Mouse (Mus musculus) stomach, postnatal 0 days (tissue): Measurements from ENCODE around the gene Zfp46. TPM values are rescaled to one million over a fixed set of nuclear protein-coding genes. Genes with fewer than 3 reads are reported as not detected.

ENCODE experiments used
- ATAC-seq: fragments of 200-750 bp; cut with Nextera tagmentation; 2 replicates; pipeline ENCODE4 v1.8.0; 2017; ENCODE audit not compliant: low FRiP score, low TSS enrichment
- DNase-seq: peaks from one replicate; pipeline ENCODE4 v3.0.0-alpha.2; 2016; ENCODE audit warnings: low spot score
- H3K27ac ChIP-seq: fragments of 300-500 bp; sonication (generic); replicated peaks from 2 replicates; pipeline ENCODE4 v1.5.1; 2014; ENCODE audit warnings: mild to moderate bottlenecking, control low read depth
- H3K27me3 ChIP-seq: fragments of 300-500 bp; sonication (generic); 2 replicates; pipeline ENCODE4 v1.6.1; 2014; ENCODE audit warnings: low read length; ENCODE audit not compliant: control insufficient read depth, insufficient read depth
- H3K36me3 ChIP-seq: fragments of 300-500 bp; sonication (generic); 2 replicates; pipeline ENCODE4 v1.6.1; 2014; ENCODE audit warnings: low read length, mixed read lengths; ENCODE audit not compliant: control insufficient read depth, insufficient read depth
- H3K4me1 ChIP-seq: fragments of 300-500 bp; sonication (generic); replicated peaks from 2 replicates; pipeline ENCODE4 v1.6.1; 2014; ENCODE audit warnings: antibody characterized with exemption; ENCODE audit not compliant: control insufficient read depth, insufficient read depth
- H3K4me2 ChIP-seq: fragments of 300-500 bp; sonication (generic); replicated peaks from 2 replicates; pipeline ENCODE4 v1.6.1; 2014; ENCODE audit warnings: low read depth, mild to moderate bottlenecking, control low read depth, moderate library complexity
- H3K4me3 ChIP-seq: fragments of 300-500 bp; sonication (generic); 2 replicates; pipeline ENCODE4 v1.5.1; 2014; ENCODE audit warnings: low read depth, low read length, control low read depth
- H3K9ac ChIP-seq: fragments of 300-500 bp; sonication (generic); 2 replicates; pipeline ENCODE4 v1.6.1; 2014; ENCODE audit warnings: mild to moderate bottlenecking, low read length, control low read depth, mixed read lengths
- H3K9me3 ChIP-seq: fragments of 300-500 bp; sonication (generic); 2 replicates; pipeline ENCODE4 v1.6.1; 2016; ENCODE audit warnings: low read length; ENCODE audit not compliant: control insufficient read depth
- CTCF ChIP-seq: IDR thresholded peaks from 2 replicates; pipeline ENCODE4 v1.5.1; 2016; ENCODE audit warnings: antibody characterized with exemption, low read depth, mild to moderate bottlenecking, moderate library complexity
- EP300 ChIP-seq: optimal IDR thresholded peaks from 2 replicates; pipeline ENCODE3; 2016; ENCODE audit warnings: antibody characterized with exemption
- WGBS: fragments of 180-500 bp; shearing (Covaris S2); extraction: QIAGEN DNeasy Blood & Tissue Kit; methylation state at CpG from one replicate; pipeline ENCODE4 v1.1.7; 2014; 5-methylcytosine and 5-hydroxymethylcytosine counted together
- polyA plus RNA-seq: library from polyadenylated mRNA; unstranded; fragments of >200 nt; fragmentation: Nextera tagmentation; extraction: Ambion mirVana; gene quantifications from 2 replicates; pipeline ENCODE4 v1.2.1, GENCODE M21; 2015

Gene Zfp46
- polyA plus RNA-seq, 1 experiment from 2014 or later: 8.8 TPM

- Histone ChIP-seq H3K4me3 (no peak overlapping the region), H3K27me3 (no peaks in the 10 kb centered on the region), H3K9ac (no peak overlapping the region), H3K36me3 (no peaks in the 10 kb centered on the region), H3K9me3 (no peaks in the 10 kb centered on the region), H3K27ac (no peak overlapping the region), H3K4me1 (0 out of 2 replicates have a peak, but pooled peaks cover 4% of the 10 kb centered on the region), H3K4me2 (no peak overlapping the region)
- TF ChIP-seq CTCF (no peak), EP300 (no peak)
- DNase-seq (no peak), ATAC-seq (no peak)
- 60% methylated on average over 10 of the region's 10 CpGs for WGBS
Measured at GRCm38 (mm10) chr4:136256696-136257095, 27.8 kb upstream of the Zfp46 start.

- no peak for TF ChIP-seq EP300
- no peak for TF ChIP-seq CTCF
- Histone ChIP-seq H3K36me3 (no peaks in the 10 kb centered on the region), H3K27ac (no peak overlapping the region), H3K4me3 (no peak overlapping the region), H3K4me1 (0 out of 2 replicates have a peak, but pooled peaks cover 4% of the 10 kb centered on the region), H3K9me3 (no peaks in the 10 kb centered on the region), H3K9ac (no peak overlapping the region), H3K4me2 (no peak overlapping the region), H3K27me3 (no peaks in the 10 kb centered on the region)
- DNase-seq (no peak), ATAC-seq (no peak)
- 65% methylated on average over 3 of the region's 3 CpGs for WGBS
Measured at GRCm38 (mm10) chr4:136259916-136260315, 24.6 kb upstream of the Zfp46 start.

DNA sequence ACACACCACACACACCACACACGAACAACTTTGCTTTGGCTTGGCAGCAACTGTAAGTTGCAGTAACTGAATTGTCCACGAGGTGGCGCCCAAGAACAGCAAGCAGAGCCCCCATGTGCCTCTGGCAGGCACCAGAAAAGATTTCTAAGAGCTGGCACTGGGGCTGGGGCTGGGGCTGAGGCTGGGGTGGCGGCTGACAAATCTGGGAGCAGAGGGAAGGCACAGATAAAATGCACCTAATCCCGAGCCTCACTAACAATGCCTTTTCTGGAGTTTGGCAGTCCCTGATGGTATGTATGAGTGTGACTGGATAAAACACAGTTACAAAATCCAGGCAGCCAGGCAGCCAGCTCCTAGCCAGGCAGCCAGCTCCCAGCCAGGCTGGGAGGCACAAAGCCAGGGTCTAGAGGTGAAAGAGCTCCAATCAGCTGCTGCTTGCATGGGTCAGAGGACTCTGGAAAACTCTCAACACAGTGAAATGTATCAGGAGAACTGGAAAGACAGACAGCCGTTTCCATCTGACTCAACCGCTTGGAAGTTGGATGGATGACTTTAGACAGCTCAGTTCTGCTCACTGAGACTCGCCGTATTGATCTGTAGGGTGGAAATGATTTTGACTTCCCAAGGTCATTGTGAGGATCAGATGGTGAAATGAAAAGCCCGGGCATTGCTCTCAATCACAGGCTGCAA lies 23.8 kb upstream of the Zfp46 start:
- WGBS: 26% methylated on average over 10 of the region's 10 CpGs

DNA sequence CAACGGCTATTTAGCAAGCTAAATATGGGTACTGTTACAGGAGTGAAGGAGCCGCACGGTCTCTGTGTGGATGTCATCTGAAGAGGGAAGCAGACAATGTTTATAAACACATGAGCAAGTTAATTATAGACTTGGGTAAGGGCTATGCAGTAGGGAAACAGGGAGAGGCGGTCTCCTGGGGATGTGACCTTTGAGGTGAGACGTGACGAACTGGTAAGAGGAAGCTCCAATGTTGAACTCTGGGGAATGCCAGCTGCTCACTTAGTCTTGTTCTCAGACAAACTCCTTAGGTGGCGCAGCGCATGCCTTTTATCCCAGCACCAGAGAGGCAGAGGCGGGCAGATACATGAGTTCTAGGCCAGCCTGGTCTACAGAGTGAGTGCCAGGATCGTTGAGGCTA lies 22.6 kb upstream of the Zfp46 start:
- H3K4me3 ChIP-seq: no peak overlapping the region
- H3K27ac ChIP-seq: no peak overlapping the region; the same call in 1 of the 2 replicates
- no peak overlapping the region for H3K4me2 ChIP-seq
- H3K9me3 ChIP-seq: no peaks in the 10 kb centered on the region
- no peak overlapping the region for H3K9ac ChIP-seq
- no peak for TF ChIP-seq CTCF
- no peak for TF ChIP-seq EP300
- no peaks in the 10 kb centered on the region for H3K27me3 ChIP-seq
- ATAC-seq (peak; percentile 19; the same call in 1 of the 2 replicates), DNase-seq (no peak)
- no peaks in the 10 kb centered on the region for H3K36me3 ChIP-seq
- 0 out of 2 replicates have a peak, but pooled peaks cover 4% of the 10 kb centered on the region for H3K4me1 ChIP-seq
- 54% methylated on average over 10 of the region's 10 CpGs for WGBS

More for the DNA sequence above, 23.8 kb upstream of the Zfp46 start:
- ATAC-seq (peak; percentile 55; the same call in 1 of the 2 replicates), DNase-seq (peak; percentile 86)
- no peaks in the 10 kb centered on the region for H3K9me3 ChIP-seq
- peak overlapping the region; percentile 59; the same call in 1 of the 2 replicates for H3K27ac ChIP-seq
- 0 out of 2 replicates have a peak, but pooled peaks cover 4% of the 10 kb centered on the region for H3K4me1 ChIP-seq
- H3K36me3 ChIP-seq: no peaks in the 10 kb centered on the region
- H3K27me3 ChIP-seq: no peaks in the 10 kb centered on the region
- no peak overlapping the region for H3K4me2 ChIP-seq
- no peak for TF ChIP-seq EP300
- TF ChIP-seq CTCF: peak; percentile 95
- H3K4me3 ChIP-seq: no peak overlapping the region
- no peak overlapping the region for H3K9ac ChIP-seq

GRCm38 (mm10) chr4:136263555-136263954 lies 20.9 kb upstream of the Zfp46 start:
- no peak overlapping the region for H3K4me3 ChIP-seq
- DNase-seq (no peak), ATAC-seq (no peak)
- H3K4me1 ChIP-seq: 0 out of 2 replicates have a peak, but pooled peaks cover 4% of the 10 kb centered on the region
- H3K27ac ChIP-seq: no peak overlapping the region
- no peak overlapping the region for H3K4me2 ChIP-seq
- 92% methylated on average over 4 of the region's 4 CpGs for WGBS
- no peak for TF ChIP-seq EP300
- TF ChIP-seq CTCF: no peak
- H3K36me3 ChIP-seq: no peaks in the 10 kb centered on the region
- H3K27me3 ChIP-seq: no peaks in the 10 kb centered on the region
- no peaks in the 10 kb centered on the region for H3K9me3 ChIP-seq
- no peak overlapping the region for H3K9ac ChIP-seq

DNA sequence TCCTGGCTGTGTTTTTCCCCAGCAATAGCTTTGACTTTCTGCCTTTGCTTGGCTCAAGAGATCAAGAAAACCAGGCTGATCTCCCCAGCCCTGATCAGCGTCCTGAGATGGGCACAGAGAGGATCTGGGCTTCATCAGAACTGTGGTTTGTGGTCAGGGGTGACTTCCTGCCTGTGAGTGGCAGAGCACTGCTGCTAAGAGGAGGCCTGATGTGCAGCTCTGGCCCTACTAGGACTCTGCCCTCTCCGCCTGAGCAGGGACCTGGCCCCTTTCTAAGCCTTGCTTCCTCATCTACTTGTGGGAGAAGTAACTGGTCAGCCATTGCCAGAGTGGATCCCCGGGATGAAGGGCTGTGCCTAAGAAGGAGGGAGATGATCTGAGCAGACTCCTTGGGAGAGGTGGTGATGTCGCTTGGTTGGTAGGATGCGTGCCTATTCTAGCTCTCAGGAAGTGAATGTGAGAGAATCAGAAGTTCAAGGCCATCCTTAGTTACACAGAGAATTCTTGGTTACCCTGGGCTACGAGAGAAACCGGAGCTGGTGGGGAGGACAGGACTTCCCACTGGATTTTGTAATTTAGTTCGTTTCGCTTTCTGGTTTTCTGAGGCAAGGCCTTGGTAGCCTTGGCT lies 17.7 kb upstream of the Zfp46 start:
- H3K9me3 ChIP-seq: no peaks in the 10 kb centered on the region
- 81% methylated on average over 9 of the region's 9 CpGs for WGBS
- no peaks in the 10 kb centered on the region for H3K36me3 ChIP-seq
- H3K27ac ChIP-seq: no peak overlapping the region
- H3K9ac ChIP-seq: no peak overlapping the region
- TF ChIP-seq CTCF (no peak), EP300 (no peak)
- no peak overlapping the region for H3K4me2 ChIP-seq
- H3K4me3 ChIP-seq: no peak overlapping the region
- DNase-seq (no peak), ATAC-seq (no peak)
- H3K27me3 ChIP-seq: no peaks in the 10 kb centered on the region
- no peaks in the 10 kb centered on the region for H3K4me1 ChIP-seq
